Mouse (Mus musculus) heart, postnatal 25 days (tissue): ENCODE measurements around the gene Ifna4. TPM values are rescaled to one million over a fixed set of nuclear protein-coding genes. Genes with fewer than 3 reads are reported as not detected.
"Not testable (repeated sequence)": the region's sequence is repeated elsewhere in the genome, so short reads cannot be mapped to it uniquely, and the experiment has no call there.

Source experiments
- DNase-seq: peaks from one replicate; pipeline ENCODE4 v3.0.0; 2022; ENCODE audit warnings: low spot score
- intact Hi-C: fragments of 180-260 bp; cut with DNase I; formaldehyde crosslinking; loops from one replicate; pipeline ENCODE4 v1.15.1; 2025
- total RNA-seq, 2 experiments: library from RNA; stranded (reverse); gene quantifications; 2 replicates each; pipeline ENCODE4 v1.2.3; 2021

The Ifna4 gene
- not detected for total RNA-seq

- intact Hi-C loops, result no loop called here
- DNase-seq, result no peak
Measured at GRCm38 (mm10) chr4:88841438-88841911, at the start of gene Ifna4. Gene Ifna4, plus strand, starts transcription at chr4:88841861.

- intact Hi-C loops, result not testable (repeated sequence)
- DNase-seq, result peak; percentile 76
Measured at GRCm38 (mm10) chr4:88793936-88794675, 47.6 kb upstream of the Ifna4 start, which contains the start of gene Gm13275. Gene Gm13275, plus strand, starts transcription at chr4:88794487.

GRCm38 (mm10) chr4:88797097-88797496 is 44.6 kb upstream of the Ifna4 start, which contains the start of gene Gm13279:
Gene Gm13279, plus strand, starts transcription at chr4:88797397.
- intact Hi-C loops, result not testable (repeated sequence)

GRCm38 (mm10) chr4:88799365-88799764 is 42.3 kb upstream of the Ifna4 start, which contains the start of gene Gm13285:
Gene Gm13285, plus strand, starts transcription at chr4:88799665.
- intact Hi-C loops, result not testable (repeated sequence)

More at GRCm38 (mm10) chr4:88797097-88797496, 44.6 kb upstream of the Ifna4 start, which contains the start of gene Gm13279:
- not testable (repeated sequence) for DNase-seq

GRCm38 (mm10) chr4:88802954-88803353 is 38.7 kb upstream of the Ifna4 start, which contains the start of gene Gm13287:
Gene Gm13287, plus strand, starts transcription at chr4:88803254.
- intact Hi-C loops, DNase-seq: not testable (repeated sequence)

More at GRCm38 (mm10) chr4:88799365-88799764, 42.3 kb upstream of the Ifna4 start, which contains the start of gene Gm13285:
- not testable (repeated sequence) for DNase-seq

GRCm38 (mm10) chr4:88805231-88805630 is 36.4 kb upstream of the Ifna4 start, which contains the start of gene Gm13288:
Gene Gm13288, plus strand, starts transcription at chr4:88805531.
- DNase-seq, intact Hi-C loops: not testable (repeated sequence)

- DNase-seq, result peak; percentile 21
- intact Hi-C loops, result not testable (repeated sequence)
Measured at GRCm38 (mm10) chr4:88805761-88806160, 35.9 kb upstream of the Ifna4 start.

GRCm38 (mm10) chr4:88815928-88816327 is 25.7 kb upstream of the Ifna4 start, which contains the start of gene Ifna7:
Gene Ifna7, plus strand, starts transcription at chr4:88816228.
- no peak for DNase-seq
- intact Hi-C loops, result no loop called here

- intact Hi-C loops, result loop anchor here (5.0 kb wide), 1 partner anchor 137 kb away; the partner anchor contains the start of gene Ifna2
Measured at GRCm38 (mm10) chr4:88819659-88820058, 22.0 kb upstream of the Ifna4 start, which contains the start of gene Ifna11. Gene Ifna11, plus strand, starts transcription at chr4:88819959.

GRCm38 (mm10) chr4:88822995-88823394 is 18.7 kb upstream of the Ifna4 start:
- DNase-seq, result no peak
- intact Hi-C loops, result loop anchor here (5.0 kb wide), 1 partner anchor 141 kb away; the partner anchor contains the start of gene Ifna2

More at GRCm38 (mm10) chr4:88819659-88820058, 22.0 kb upstream of the Ifna4 start, which contains the start of gene Ifna11:
- DNase-seq, result no peak

GRCm38 (mm10) chr4:88827116-88827515 is 14.5 kb upstream of the Ifna4 start, which contains the start of gene Ifna6:
Gene Ifna6, plus strand, starts transcription at chr4:88827416.
- DNase-seq, result not testable (repeated sequence)

GRCm38 (mm10) chr4:88830523-88830922 is 11.1 kb upstream of the Ifna4 start:
- no peak for DNase-seq
- intact Hi-C loops, result no loop called here

More at GRCm38 (mm10) chr4:88827116-88827515, 14.5 kb upstream of the Ifna4 start, which contains the start of gene Ifna6:
- intact Hi-C loops, result not testable (repeated sequence)

GRCm38 (mm10) chr4:88835225-88835624 is 6.4 kb upstream of the Ifna4 start, which contains the start of gene Ifna5:
Gene Ifna5, plus strand, starts transcription at chr4:88835525.
- DNase-seq, intact Hi-C loops: not testable (repeated sequence)

- no peak for DNase-seq
Measured at GRCm38 (mm10) chr4:88838828-88839227, 2.8 kb upstream of the Ifna4 start.

GRCm38 (mm10) chr4:88840058-88840457 is 1.6 kb upstream of the Ifna4 start:
- no peak for DNase-seq
- intact Hi-C loops, result no loop called here

More at GRCm38 (mm10) chr4:88838828-88839227, 2.8 kb upstream of the Ifna4 start:
- intact Hi-C loops, result no loop called here

GRCm38 (mm10) chr4:88845334-88845733 is 3.7 kb downstream of the Ifna4 start:
- intact Hi-C loops, result no loop called here
- DNase-seq, result no peak

GRCm38 (mm10) chr4:88849698-88850097 is 8.0 kb downstream of the Ifna4 start, which contains the start of gene Ifna1:
Gene Ifna1, plus strand, starts transcription at chr4:88850087.
- no peak for DNase-seq
- intact Hi-C loops, result no loop called here

- DNase-seq, result no peak
- intact Hi-C loops, result no loop called here
Measured at GRCm38 (mm10) chr4:88851026-88851763, 9.5 kb downstream of the Ifna4 start.

- no peak for DNase-seq
- intact Hi-C loops, result no loop called here
Measured at GRCm38 (mm10) chr4:88859214-88859613, 17.6 kb downstream of the Ifna4 start.
